Mouse (Mus musculus) liver, adult 2 months (tissue): ENCODE data around the gene Cyb5rl.

Experiments
- CTCF ChIP-seq: fragments of 200-500 bp; IDR thresholded peaks from 2 replicates; pipeline ENCODE4 v1.5.1; 2011; ENCODE audit warnings: low read depth, low read length, control low read depth
- POLR2A ChIP-seq: fragments of 200-500 bp; IDR thresholded peaks from 2 replicates; pipeline ENCODE4 v1.6.1; 2011; ENCODE audit warnings: low read length, control low read depth; ENCODE audit not compliant: insufficient read depth; ENCODE audit errors: extremely low read depth

GRCm38 (mm10) chr4:107084858-107085257 lies 18.1 kb downstream of the Cyb5rl start:
- no peak for TF ChIP-seq CTCF
- no peak for TF ChIP-seq POLR2A
